Mouse (Mus musculus): ENCODE measurements around the gene Rasl12. TPM values are rescaled to one million over a fixed set of nuclear protein-coding genes. Genes with fewer than 3 reads are reported as not detected.

Rasl12 gene
- total RNA-seq, 2 experiments from 2014 or later: 3.0 to 4.3 TPM

DNA sequence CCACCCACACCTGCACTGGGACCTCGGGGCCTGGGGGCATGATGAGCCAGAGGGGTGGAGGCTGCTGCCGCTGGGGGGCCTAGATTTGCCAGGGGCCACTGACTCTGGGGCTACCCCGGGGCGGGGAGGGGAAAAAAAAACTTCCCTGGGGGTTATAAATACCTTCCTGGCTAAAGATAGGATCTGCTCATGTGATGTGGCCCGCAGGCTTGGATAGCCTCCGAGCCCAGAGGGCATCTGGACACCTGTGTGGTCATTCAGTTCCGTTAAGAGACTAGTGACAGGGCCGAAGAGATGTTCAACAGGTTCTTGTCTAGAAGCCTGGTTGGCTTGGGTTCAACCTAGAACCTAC, 6.7 kb upstream of the Rasl12 start, which contains the start of gene Kbtbd13:
Gene Kbtbd13, minus strand, starts transcription at position 40 of the 352 bp plus-strand sequence.
- no peak for DNase-seq (ENCODE audit: extremely low spot score in 1 of 2, low spot score in 1 of 2)

DNA sequence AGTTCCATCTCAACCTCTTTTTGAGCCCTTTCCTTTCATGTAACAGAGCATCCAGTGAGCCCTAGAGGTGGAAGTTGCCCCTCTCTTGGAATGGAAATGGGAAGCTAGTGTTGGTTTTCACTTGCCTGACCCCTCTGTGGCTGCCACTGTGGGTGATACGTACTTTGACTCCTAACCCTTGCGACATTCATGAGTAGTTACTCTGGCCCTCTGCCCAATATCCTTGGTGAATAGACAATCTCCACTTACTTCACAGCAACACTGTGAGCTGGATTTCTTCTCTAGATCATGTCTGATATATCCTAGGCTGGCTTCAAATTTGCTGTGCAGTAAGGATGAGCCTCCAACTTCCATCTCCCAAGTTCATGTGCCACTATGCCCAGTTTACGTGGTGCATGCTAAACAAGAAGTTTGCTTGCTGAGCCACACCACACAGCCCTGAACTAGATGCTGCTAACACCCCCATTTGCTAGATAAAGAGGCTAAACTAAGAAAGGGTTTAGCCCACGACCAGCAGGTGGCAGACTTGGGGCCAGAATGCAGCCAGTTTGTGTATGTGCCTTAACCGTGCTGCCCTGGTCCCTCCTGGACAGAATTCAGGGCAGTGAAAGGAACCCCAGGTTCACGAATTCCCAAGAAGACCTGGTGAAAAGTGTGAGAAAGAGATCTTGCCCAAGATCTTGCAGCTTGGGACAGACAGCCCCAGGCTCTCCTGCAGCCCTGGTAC, 5.5 kb upstream of the Rasl12 start:
- peak; percentile 23 to 76 for DNase-seq (ENCODE audit: extremely low spot score in 1 of 2, low spot score in 1 of 2)

DNA sequence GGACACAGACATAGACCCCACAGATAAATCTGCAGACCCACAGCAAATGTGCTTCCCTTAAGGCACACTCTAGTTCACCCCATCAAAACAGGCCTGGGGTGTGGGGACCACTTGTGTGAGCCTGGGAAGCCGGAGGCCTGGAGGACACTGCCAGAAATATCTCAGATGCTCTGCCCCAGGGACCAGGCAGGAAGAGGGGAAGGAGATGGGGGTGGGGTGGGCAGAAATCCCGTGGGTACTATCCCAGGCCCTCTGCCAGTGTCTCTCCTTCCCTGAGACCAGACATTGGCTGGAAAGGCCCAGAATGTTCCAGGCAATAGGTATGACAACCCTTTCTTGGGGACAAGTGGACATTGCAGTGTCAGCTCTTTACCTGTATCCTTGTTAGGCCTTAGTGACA, 4.7 kb upstream of the Rasl12 start:
- no peak for DNase-seq (ENCODE audit: extremely low spot score in 1 of 2, low spot score in 1 of 2)

DNA sequence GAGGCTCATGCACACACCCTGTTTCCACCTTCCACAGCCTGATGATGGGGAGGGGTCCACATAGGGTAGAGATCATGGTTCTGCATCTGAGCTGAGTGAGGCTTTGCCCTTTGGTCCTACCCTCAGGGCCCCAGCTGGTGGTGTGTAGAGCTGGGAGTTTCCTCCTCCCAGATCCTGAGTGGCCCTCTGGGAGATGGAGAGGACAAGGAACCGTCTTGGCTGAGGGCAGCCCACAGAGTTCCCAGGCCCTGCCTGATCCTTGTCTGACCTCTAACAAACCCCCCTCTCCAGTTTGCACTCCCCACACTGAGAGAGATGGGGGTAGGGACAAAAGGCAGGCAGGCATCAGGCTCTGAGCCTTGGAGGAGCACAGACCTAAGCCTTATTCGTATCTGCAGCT, 3.9 kb upstream of the Rasl12 start:
- DNase-seq (ENCODE audit: extremely low spot score in 1 of 2, low spot score in 1 of 2): no peak

DNA sequence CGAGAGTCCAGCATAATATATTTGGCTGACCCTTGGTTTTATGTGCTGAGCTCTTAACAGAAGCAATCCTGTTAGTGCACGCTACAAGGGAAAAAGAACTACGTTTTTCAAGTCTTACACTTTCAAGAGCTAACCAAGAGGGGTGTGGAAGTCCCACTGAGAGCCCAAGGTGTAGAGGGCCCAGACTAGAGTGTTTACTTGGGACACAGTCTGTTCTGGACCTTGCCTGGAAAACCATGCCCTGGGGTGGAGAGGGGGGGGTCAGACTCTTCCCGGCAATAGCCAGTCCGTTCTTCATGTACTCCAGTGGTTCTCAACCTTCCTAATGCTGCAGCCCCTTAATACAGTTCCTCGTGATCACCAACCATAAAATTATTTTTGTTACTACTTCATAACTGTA, 1.6 kb downstream of the Rasl12 start:
- no peak for DNase-seq (ENCODE audit: extremely low spot score in 1 of 2, low spot score in 1 of 2)

DNA sequence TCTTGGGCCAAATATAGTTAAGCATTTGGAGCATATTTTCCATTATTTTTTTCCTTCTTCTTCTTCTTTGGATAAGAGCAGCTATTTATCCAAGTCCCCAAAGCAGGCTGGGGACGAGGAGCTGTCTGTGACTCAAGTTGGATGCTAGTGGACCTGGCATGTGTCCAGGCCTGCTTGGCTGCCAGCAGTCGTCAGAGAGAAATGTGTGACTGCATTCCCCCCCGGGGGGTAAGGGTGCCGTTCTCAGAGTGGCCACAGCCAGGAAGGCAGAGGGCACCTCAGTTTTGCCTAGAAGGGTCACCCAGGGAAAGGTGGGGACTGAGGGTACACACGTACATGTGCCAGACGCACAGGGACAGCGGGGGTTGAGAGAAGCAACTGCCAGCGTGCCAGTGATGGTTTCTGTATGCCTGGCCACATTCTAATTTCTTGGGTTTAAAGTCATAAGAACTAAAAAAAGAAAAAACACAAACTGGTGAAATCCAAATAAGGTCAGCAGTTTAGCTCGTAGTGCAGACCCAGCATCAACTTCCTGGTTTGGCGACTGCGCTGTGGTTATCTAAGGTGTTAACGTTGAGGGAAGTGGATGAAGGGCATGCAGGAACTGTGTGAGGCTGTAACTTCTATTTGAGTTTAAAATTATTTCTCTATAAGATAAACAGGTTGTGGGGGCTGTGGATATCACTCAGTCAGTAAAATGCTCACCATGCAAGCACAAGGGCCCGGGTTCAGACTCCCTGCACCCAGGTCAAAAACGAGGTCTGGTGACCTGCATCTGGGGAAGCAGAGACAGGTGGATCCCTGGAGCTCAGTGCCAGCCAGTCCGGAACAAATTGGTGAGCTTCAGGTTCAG, 6.3 kb downstream of the Rasl12 start:
- DNase-seq (ENCODE audit: extremely low spot score in 1 of 2, low spot score in 1 of 2): peak; percentile 51 to 69

DNA sequence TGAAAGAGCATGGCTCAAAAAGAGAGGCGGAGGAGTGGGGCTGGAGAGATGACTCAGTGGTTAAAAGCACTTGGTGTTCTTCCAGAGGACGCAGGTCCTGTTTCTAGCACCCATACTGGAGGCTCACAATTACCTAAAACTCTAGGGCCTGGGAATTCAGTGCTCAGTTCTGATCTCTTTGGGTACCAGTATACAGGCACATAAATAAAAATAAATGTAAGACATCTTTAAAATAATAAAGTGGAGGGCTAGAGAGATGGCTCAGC, 6.8 kb downstream of the Rasl12 start:
- DNase-seq (ENCODE audit: extremely low spot score in 1 of 2, low spot score in 1 of 2): no peak

DNA sequence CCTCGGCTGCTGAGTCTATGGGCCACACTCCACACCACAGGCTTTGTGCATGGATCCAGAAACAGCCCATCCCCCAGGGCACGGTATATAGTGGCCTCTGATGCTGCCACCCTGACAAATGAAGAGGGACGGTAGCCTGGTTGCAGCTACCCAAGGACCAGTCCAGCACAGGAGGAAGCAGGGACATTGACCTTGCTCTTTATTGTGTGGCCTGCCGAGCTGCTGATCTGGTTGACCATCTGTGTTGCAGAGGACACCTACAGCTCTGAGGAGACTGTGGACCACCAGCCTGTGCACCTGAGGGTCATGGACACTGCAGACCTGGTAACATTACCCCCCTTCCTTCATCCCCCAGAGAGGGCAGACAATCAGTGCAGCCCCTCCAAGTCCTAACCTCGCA, 9.0 kb downstream of the Rasl12 start:
- no peak for DNase-seq (ENCODE audit: extremely low spot score in 1 of 2, low spot score in 1 of 2)

DNA sequence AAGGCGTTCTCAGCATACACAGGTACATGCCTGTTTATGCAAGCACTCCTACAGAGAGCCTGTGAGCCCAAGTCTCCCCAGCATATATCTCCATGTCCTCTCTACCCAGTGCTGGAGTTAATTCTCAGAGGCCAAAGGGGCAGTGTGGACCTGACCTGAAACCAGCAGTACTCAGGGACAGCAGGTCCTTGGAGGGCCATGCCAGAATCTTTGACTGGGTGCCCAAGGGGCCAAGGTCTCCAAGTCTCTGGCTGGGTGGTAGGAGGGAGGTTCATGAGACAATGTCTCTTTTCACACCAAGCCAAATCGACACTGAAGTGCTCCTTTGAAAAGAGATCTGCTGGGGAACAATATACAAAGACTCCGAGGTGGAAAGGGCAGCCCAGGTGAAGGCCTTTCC, 9.6 kb downstream of the Rasl12 start:
- DNase-seq (ENCODE audit: extremely low spot score in 1 of 2, low spot score in 1 of 2): no peak

DNA sequence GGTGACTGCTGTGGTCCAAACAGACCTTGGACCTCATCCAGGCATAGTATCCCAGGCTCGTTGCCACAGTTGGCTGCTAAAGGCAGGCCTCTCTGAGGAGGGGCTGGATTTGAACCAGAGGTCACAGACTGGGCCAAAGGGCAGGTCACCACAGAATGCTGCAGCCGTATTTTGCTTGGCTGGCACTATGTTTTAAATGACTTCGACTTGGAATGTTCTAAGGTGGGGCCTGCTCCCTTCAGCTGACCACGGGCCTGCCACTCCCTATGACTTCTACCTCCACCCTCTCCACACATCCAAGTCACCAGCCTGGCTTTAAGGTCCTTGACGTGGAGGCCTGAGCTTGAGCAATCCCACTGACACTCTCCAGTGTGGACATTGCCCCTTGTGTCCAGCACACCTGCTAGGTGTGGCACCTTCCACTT, 10.6 kb downstream of the Rasl12 start:
- no peak for DNase-seq (ENCODE audit: extremely low spot score in 1 of 2, low spot score in 1 of 2)

DNA sequence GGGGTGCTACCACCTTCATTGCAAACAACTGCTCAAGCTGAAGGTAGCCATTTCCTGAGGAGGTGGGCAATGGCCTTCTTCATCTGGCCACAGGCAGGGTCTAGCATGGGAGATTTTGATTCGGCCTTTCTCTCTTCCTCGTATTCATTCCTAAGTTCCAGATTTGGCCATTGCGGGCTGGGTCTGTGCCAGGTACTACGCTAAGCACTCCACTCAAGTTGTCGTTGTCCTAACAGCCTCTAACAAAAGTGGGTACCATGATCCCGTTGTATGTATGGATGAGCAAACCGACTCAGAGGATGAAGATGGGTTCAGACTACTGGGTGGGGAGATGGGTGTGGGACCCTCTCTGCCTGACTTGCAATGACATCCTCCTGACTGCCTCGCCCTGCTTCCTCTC, 12.1 kb downstream of the Rasl12 start:
- DNase-seq (ENCODE audit: extremely low spot score in 1 of 2, low spot score in 1 of 2): no peak

DNA sequence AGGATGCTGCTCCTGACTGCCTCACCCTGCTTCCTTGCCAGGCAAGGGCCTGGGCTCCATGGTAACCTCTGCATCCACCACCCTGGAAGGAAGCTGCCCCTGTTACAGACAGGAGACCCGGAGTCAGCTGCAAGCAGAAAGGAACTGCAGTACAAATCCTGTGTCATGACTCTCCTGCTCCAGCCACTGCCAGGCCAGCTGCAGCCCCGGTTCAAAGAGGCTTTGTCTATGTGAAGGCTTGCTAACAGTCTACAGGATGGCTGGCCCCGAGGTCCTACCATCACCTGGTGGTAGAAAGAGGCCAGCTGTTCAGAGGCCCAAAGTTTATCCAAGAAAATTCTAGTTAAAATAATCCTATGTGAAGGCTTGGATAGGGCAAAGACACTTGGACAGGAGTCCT, 13.0 kb downstream of the Rasl12 start:
- no peak for DNase-seq (ENCODE audit: extremely low spot score in 1 of 2, low spot score in 1 of 2)

DNA sequence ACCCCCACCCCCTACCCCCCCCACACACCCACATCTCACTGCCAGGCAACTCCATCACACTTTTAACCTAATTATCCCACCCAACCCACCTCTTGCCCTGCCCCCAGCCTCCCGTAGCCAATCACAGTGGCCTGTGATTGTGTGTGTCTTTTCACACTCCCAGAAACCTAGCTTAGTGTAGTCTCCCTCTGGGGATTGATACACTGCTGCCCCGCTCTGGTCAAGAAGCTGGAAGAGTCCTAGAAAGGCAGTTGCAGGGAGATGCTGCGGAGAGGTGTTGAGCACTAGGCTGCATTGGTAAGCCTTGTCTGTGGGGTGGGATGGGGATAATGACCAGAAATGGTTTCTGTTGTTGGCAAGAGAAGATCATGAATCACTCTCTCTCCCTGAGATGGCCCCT, 19.4 kb downstream of the Rasl12 start:
- no peak for DNase-seq (ENCODE audit: extremely low spot score in 1 of 2, low spot score in 1 of 2)

DNA sequence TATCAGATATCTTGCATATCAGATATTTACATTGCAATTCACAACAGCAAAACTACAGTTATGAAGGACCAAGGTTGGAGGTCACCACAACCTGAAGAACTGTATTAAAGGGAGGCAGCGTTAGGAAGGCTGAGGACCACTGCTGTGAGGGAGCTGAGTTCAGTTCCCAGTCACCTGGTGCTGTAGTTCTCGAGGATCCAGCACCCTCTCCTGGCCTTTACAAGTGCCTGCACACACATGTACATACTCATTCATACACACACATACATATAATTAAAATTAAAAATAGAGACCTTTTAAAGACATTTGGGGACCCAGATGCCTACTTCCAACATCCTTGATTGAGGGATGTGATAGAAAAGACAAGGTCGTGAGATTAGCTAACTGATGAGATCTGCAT, 21.3 kb downstream of the Rasl12 start:
- DNase-seq (ENCODE audit: extremely low spot score in 1 of 2, low spot score in 1 of 2): no peak

DNA sequence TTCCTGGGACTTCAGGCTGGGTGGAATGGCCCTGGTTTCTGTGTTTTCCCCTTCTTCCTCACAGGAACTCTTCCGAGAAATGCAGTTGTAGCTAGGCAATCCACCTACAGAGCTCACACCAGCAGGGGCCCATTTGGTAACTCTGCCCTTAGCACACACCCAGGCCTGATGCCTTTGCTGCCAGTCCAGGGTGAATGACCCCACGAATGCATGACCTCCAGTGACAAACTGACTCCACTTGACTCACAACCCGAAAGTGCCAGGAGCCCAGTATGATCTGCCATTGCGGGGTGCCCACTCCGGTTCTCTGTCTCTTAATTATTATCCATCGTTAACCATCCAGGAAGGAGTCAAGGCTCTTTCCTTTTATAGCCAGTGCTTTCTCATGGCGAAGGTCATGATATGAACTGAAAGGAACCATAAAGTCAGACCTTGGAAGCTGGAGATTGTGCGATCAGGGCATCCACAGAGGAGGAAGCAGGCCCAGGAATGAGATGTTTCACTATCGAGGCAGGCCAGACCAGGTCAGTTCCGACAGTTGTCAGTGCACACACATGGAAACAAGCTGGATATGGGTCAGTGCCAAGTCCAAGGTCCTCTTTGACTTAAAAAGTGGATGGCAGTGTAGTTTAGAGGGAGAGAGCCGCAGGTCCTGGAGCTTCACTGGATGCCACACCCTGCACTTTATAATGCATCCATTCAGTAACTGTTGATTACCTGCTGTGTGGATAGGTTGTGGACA, 24.6 kb downstream of the Rasl12 start, which contains the start of gene Slc51b:
Gene Slc51b, minus strand, starts transcription at position 196 of the 742 bp plus-strand sequence.
- DNase-seq (ENCODE audit: extremely low spot score in 1 of 2, low spot score in 1 of 2): no peak

DNA sequence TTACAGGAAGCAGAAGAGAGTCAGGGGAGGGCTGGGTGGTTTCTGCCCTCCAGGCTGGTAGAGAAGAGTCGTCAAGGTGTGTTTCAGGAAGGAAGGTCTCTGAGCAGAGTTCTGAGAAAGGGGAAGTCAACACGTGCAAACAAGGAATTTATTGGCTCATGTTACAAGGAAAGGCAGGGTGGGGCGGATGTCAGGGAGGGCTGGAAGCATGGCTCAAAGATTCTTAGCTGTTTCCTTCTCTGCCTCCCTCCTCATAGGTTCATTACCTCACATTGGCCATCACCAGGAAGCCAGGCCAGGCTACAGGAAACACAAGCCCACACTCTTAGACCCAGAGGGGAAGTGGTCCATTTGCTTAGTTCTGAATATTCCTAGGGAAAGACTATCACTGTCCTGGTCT, 26.1 kb downstream of the Rasl12 start:
- DNase-seq (ENCODE audit: extremely low spot score in 1 of 2, low spot score in 1 of 2): no peak

DNA sequence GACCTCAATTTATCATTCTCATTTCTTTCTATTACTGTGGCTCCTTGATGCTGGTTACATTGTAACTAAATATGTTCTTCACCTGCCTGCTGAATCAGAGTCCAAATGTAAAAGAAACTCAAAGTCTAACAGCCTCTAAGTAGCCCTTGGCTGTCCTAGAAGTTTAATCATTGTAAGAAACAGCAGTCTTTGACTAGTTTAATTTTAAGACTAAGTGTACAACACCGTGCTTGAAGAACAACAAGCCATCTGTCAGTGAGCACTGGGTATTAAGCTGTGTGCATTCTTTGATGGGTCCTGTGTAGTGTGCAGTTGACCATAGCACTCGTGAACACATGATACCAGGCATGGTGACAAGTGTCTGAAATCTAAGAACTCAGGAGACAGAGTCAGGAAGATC, 29.2 kb downstream of the Rasl12 start:
- DNase-seq (ENCODE audit: extremely low spot score in 1 of 2, low spot score in 1 of 2): no peak

DNA sequence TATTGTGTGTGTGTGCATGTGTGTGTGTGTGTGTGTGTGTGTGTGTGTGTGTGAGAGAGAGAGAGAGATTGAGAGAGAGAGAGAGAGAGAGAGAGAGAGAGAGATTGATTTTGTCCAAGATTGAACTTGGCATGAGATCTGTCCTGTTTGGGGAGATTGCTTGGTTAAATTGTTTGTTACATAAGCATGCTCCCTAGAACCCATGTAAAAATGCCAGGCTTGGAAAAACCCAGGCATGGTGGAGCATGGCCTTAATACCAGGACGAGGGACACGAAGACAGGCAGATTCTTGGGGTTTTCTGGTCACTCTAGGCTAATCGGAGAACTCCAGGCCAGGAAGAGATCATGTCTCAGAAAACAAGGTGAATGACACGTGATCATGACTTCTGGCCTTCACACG, 29.7 kb downstream of the Rasl12 start:
- no peak for DNase-seq (ENCODE audit: extremely low spot score in 1 of 2, low spot score in 1 of 2)

DNA sequence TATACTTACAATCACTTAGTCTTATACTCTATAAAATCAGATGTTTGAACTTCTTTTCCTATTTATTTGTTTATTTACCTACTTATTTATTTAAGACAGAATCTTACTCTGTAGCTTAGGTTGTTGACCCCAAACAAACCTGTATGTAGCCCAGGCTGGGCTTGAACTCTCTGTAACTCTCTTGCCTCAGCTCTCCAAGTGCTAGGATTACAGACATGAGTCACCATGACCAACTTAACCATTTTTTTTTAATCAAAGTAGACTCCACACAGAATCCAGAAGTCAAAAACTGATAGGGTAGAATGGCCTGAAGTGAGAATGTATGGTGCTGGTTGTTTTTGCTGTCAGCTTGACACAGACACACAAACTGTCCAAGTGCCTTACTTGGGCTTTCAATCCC, 32.1 kb downstream of the Rasl12 start:
- DNase-seq (ENCODE audit: extremely low spot score in 1 of 2, low spot score in 1 of 2): no peak

DNA sequence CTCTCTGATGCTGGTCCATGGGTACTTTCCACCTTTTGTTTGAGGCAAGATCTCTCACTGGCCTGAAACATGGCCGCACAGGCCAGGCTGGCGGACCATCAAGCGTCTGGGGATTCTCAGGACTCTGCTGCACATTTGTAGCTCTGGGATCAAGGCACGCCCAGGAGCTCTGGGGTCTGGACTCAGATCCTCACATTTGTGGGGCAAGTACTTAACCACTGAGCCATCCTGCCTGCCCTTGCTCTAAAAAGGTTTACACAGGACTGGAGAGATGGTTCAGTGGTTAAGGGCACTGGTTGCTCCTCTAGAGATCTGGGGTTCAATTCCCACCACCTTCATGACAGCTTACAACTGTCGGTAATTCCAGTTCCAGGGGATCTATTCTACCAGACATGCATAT, 32.6 kb downstream of the Rasl12 start:
- no peak for DNase-seq (ENCODE audit: extremely low spot score in 1 of 2, low spot score in 1 of 2)

DNA sequence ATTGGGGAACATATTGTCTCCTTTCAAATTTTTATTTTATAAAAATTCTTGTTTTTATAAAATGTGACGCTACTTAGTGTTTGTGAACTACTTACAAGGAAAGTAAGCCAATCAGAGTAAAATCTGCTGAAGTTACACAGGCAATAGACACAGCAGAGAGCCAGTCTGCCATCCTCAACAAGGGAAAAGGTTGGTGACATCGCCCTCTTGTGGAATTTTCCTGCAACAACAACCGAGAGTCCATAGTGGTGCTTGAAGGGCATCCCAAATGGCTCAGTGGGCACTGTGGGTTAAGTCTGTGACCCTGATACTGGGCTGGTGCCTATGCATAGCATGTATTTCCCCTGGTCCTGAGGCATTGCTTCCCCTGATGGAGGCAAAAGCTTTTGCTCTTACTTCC, 33.9 kb downstream of the Rasl12 start:
- peak; percentile 76 to 93 for DNase-seq (ENCODE audit: extremely low spot score in 1 of 2, low spot score in 1 of 2)
